Mouse (Mus musculus): ENCODE measurements around the gene Pirt.

- TF ChIP-seq POLR2A (IDR thresholded peaks at IDR 0.05; ENCODE audit: borderline replicate concordance, extremely low read depth, low read depth, low read length) (no peak), CTCF (IDR thresholded peaks at IDR 0.05; ENCODE audit: insufficient read depth, low read length) (no peak)
Measured at GRCm38 (mm10) chr11:66934428-66935173, 22.8 kb downstream of the Pirt start.
